Comparison of ENCODE assay signal across 11 mouse cellular contexts in the genomic region with DNA sequence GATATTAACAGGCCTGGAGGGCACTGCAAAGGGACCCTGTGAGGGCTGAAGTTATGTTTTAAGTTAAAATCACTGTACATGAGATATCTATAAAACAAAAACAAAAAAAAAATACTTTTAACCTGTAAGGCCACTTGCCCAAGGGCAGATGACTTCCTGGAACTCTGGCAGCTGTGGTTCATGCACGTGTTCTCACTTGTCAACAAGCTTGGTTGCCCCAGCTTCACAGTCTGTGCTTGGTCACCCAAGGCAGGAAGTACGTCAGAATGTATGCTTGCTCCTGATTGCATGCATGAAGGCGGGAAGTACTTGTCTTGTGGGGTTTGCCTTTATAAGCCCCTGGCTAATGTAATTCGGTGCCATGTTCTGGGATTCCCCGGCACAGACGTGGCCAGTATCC. TPM values are rescaled to one million over a fixed set of nuclear protein-coding genes. Genes with fewer than 3 reads are reported as not detected.
DNase-seq lines count a peak whose midpoint lies in the region; ATAC-seq and TF ChIP-seq lines count a peak whose summit lies in the region.
"Had no signal": no experiment of that assay in that cellular context is flagged by ENCODE, and none has a peak within 500 bp of the region (broad histone marks: within the 10 kb centered on the region; RNA-seq: fewer than 3 reads in every experiment).

No protein-coding gene starts in this region.

- in situ Hi-C loops in CH12.LX (cut with MboI; ENCODE audit: low pct_ligation_motif_present, low pct_unique_long_range_greater_than_20kb, low sequenced_read_pairs) = no loop called here

- no peak overlapping the region for H3K9ac ChIP-seq in CH12.LX (ENCODE audit: insufficient read depth, low read depth)
- no peak overlapping the region for H3K9ac ChIP-seq in kidney, embryonic 15.5 days
- H3K9ac ChIP-seq in hindbrain, embryonic 13.5 days = no peak overlapping the region
- H3K9ac ChIP-seq: liver, embryonic 14.5 days had no signal

- H3K27me3 ChIP-seq in CH12.LX (replicated peaks) = no peaks in the 10 kb centered on the region
- no peaks in the 10 kb centered on the region for H3K27me3 ChIP-seq in kidney, embryonic 15.5 days
- no peaks in the 10 kb centered on the region for H3K27me3 ChIP-seq in hindbrain, embryonic 13.5 days

- no peak overlapping the region for H3K27ac ChIP-seq in CH12.LX (ENCODE audit: insufficient read depth, low read depth)
- H3K27ac ChIP-seq in kidney, embryonic 15.5 days = 0 out of 2 replicates have a peak overlapping the region, but pooled peaks have one; percentile 7
- H3K27ac ChIP-seq in hindbrain, embryonic 13.5 days = no peak overlapping the region
- H3K27ac ChIP-seq: hindbrain, embryonic 10.5 days; liver, embryonic 14.5 days had no signal

- WGBS in kidney, embryonic 15.5 days = 58% methylated on average over 6 of the region's 6 CpGs
- WGBS in hindbrain, embryonic 13.5 days = 72% methylated on average over 6 of the region's 6 CpGs

- no peaks in the 10 kb centered on the region for H3K79me2 ChIP-seq in CH12.LX (replicated peaks; ENCODE audit: control insufficient read depth, extremely low read depth, insufficient read depth, poor library complexity, severe bottlenecking)

- DNase-seq in A20 (ENCODE audit: low read depth, low spot score) (peak; percentile 22), CH12.LX (ENCODE audit: extremely low read depth) (peak; percentile 27)
- peak; percentile 45 for DNase-seq in lung, postnatal 36 days
- DNase-seq in left cerebral cortex, adult 8-10 months (ENCODE audit: low spot score in 2 of 2) = no peak
- no peak for DNase-seq in adrenal gland, postnatal 10 days
- DNase-seq: cerebellum, postnatal 36 days; right cerebral cortex, adult 18-20 months had no signal

- H3K4me3 ChIP-seq in CH12.LX (replicated peaks in 1 of 3; ENCODE audit: low read depth in 2 of 3, low read length in 2 of 3, poor library complexity in 1 of 3) = no peak overlapping the region
- H3K4me3 ChIP-seq in kidney, embryonic 15.5 days (replicated peaks) = no peak overlapping the region
- H3K4me3 ChIP-seq in hindbrain, embryonic 13.5 days = no peak overlapping the region
- H3K4me3 ChIP-seq: hindbrain, embryonic 10.5 days had no signal

- no peak for TF ChIP-seq EP300 in CH12.LX (IDR thresholded peaks at IDR 0.05; ENCODE audit: low read length)

- dilution Hi-C loops in CH12.LX (cut with MboI; ENCODE audit: extremely low pct_ligation_motif_present, extremely low pct_unique_long_range_greater_than_20kb, low sequenced_read_pairs) = no loop called here

- no peak for TF ChIP-seq CTCF in CH12.LX (conservative IDR thresholded peaks at IDR 0.05 in 1 of 2, IDR thresholded peaks at IDR 0.05 in 1 of 2; ENCODE audit: low read depth in 2 of 2, low read length in 2 of 2)

- H3K36me3 ChIP-seq in CH12.LX (replicated peaks in 1 of 2; ENCODE audit: control insufficient read depth in 1 of 2, insufficient read depth in 1 of 2, low read length in 1 of 2) = no peaks in the 10 kb centered on the region
- H3K36me3 ChIP-seq in kidney, embryonic 15.5 days = no peaks in the 10 kb centered on the region
- no peaks in the 10 kb centered on the region for H3K36me3 ChIP-seq in hindbrain, embryonic 13.5 days
- H3K36me3 ChIP-seq: hindbrain, embryonic 10.5 days had no signal

- no peak overlapping the region for H3K4me2 ChIP-seq in CH12.LX (ENCODE audit: insufficient read depth, low read depth, poor library complexity, severe bottlenecking)
- no peak overlapping the region for H3K4me2 ChIP-seq in kidney, embryonic 15.5 days
- H3K4me2 ChIP-seq in hindbrain, embryonic 13.5 days = no peak overlapping the region

- 0 out of 4 replicates have a peak, but pooled peaks cover 0 to 5% of the 10 kb centered on the region in 2 experiments for H3K4me1 ChIP-seq in CH12.LX (ENCODE audit: control insufficient read depth in 1 of 2, insufficient read depth in 2 of 2)
- peaks cover 9% of the 10 kb centered on the region; the same call in 1 of the 2 replicates for H3K4me1 ChIP-seq in kidney, embryonic 15.5 days
- H3K4me1 ChIP-seq in hindbrain, embryonic 13.5 days (replicated peaks) = no peaks in the 10 kb centered on the region
- H3K4me1 ChIP-seq: hindbrain, embryonic 10.5 days had no signal

- TF ChIP-seq RAD21 in CH12.LX (IDR thresholded peaks at IDR 0.05; ENCODE audit: low read depth, low read length) = no peak

- H3K9me3 ChIP-seq in CH12.LX (replicated peaks; ENCODE audit: low read length) = no peaks in the 10 kb centered on the region
- H3K9me3 ChIP-seq in kidney, embryonic 15.5 days (replicated peaks) = no peaks in the 10 kb centered on the region
- no peaks in the 10 kb centered on the region for H3K9me3 ChIP-seq in hindbrain, embryonic 13.5 days
- H3K9me3 ChIP-seq: hindbrain, embryonic 10.5 days had no signal

- no peak for TF ChIP-seq POLR2A in CH12.LX (IDR thresholded peaks at IDR 0.05; ENCODE audit: low read depth, low read length)

- no peak for ATAC-seq in kidney, embryonic 15.5 days (replicated peaks; ENCODE audit: low FRiP score)
- no peak for ATAC-seq in hindbrain, embryonic 13.5 days (ENCODE audit: low FRiP score)

TF ChIP-seq in CH12.LX, 34 proteins besides CTCF, POLR2A, EP300 and RAD21:
- TF ChIP-seq E2F4 (IDR thresholded peaks at IDR 0.05; ENCODE audit: insufficient replicate concordance, low read depth, low read length) (no peak), JUND (conservative IDR thresholded peaks at IDR 0.05; ENCODE audit: low read depth, low read length) (no peak), MXI1 (IDR thresholded peaks at IDR 0.05; ENCODE audit: low read depth, low read length) (no peak), ELF1 (IDR thresholded peaks at IDR 0.05; ENCODE audit: low read depth, low read length) (peak; percentile 59), MAX (IDR thresholded peaks at IDR 0.05; ENCODE audit: low read length) (no peak; the same call in 1 of the 2 replicates), BHLHE40 (IDR thresholded peaks at IDR 0.05; ENCODE audit: low read depth, low read length) (peak; percentile 71)

RNA-seq across cellular contexts. Expression of a gene that starts 19.7 kb away (rescaled TPM):
- total RNA-seq in CH12.LX (2012; rRNA removed) (15.0 and 15.7 TPM in 2 replicates), CH12.LX (2014; rRNA removed) (33.7 and 37.6 TPM in 2 replicates)
- polyA plus RNA-seq in CH12.LX (2012; ENCODE audit: insufficient read length, low read depth) = 35.5 and 39.8 TPM in 2 replicates
- 34.8 and 37.0 TPM in 2 replicates for polyA plus RNA-seq in kidney, embryonic 15.5 days (2015; fragmentation: Nextera tagmentation; extraction: Ambion mirVana)
- total RNA-seq in left cerebral cortex, adult 8-10 months (2022) = 10 to 100 TPM; 44.4 to 53.0 (median 48.8) TPM
- 10 to 100 TPM; 49.1 to 52.0 TPM for total RNA-seq in adrenal gland, postnatal 10 days (2021)
- polyA plus RNA-seq in hindbrain, embryonic 13.5 days (2015; fragmentation: Nextera tagmentation; extraction: Ambion mirVana) = 46.0 and 46.5 TPM in 2 replicates

Comparison
In these comparisons a context has a peak if more than half of its experiments do, and no peak if none do; other contexts are left out.
1. DNase-seq: peak in A20 (single experiment), CH12.LX (single experiment) and lung, postnatal 36 days (single experiment); none in left cerebral cortex, adult 8-10 months (0 of 2) and adrenal gland, postnatal 10 days (single experiment).